Mouse (Mus musculus) ES-E14 (cell line): Measurements from ENCODE around the gene Rps6. TPM values are rescaled to one million over a fixed set of nuclear protein-coding genes. Genes with fewer than 3 reads are reported as not detected.
"Not testable (repeated sequence)": the region's sequence is repeated elsewhere in the genome, so short reads cannot be mapped to it uniquely, and the experiment has no call there.

Experiments used
- DNase-seq: peaks from one replicate; pipeline ENCODE4 v3.0.0-alpha.2; 2013; ENCODE audit warnings: low read depth, low spot score
- H3K27ac ChIP-seq: 2 replicates; pipeline ENCODE4 v1.5.1; 2012; ENCODE audit warnings: low read depth, mild to moderate bottlenecking, low read length, moderate library complexity, mixed read lengths; ENCODE audit not compliant: poor library complexity, insufficient read depth, severe bottlenecking
- H3K36me3 ChIP-seq: 2 replicates; pipeline ENCODE4 v1.6.1; 2012; ENCODE audit warnings: mild to moderate bottlenecking, low read length, moderate library complexity, mixed read lengths; ENCODE audit not compliant: control insufficient read depth, poor library complexity, insufficient read depth, severe bottlenecking
- H3K4me1 ChIP-seq, 2 experiments: fragments of 150-350 bp in 1 of 2; sonication (generic) in 1 of 2; 2 replicates each; pipeline ENCODE4 v1.6.1; 2012; ENCODE audit warnings: low read length in 2 of 2, mild to moderate bottlenecking in 1 of 2, mixed read lengths in 1 of 2; ENCODE audit not compliant: control insufficient read depth in 2 of 2, insufficient read depth in 2 of 2, poor library complexity in 1 of 2
- H3K4me3 ChIP-seq, 2 experiments: fragments of 150-350 bp in 1 of 2; sonication (generic) in 1 of 2; 2 replicates each; pipeline ENCODE4 v1.5.1; 2012; ENCODE audit warnings: low read length in 2 of 2, low read depth in 1 of 2, mild to moderate bottlenecking in 1 of 2, mixed read lengths in 1 of 2; ENCODE audit not compliant: insufficient read depth in 1 of 2, poor library complexity in 1 of 2, severe bottlenecking in 1 of 2
- H3K9ac ChIP-seq: 2 replicates; pipeline ENCODE4 v1.6.1; 2012; ENCODE audit warnings: low read depth, mild to moderate bottlenecking, low read length, mixed read lengths; ENCODE audit not compliant: poor library complexity, insufficient read depth, severe bottlenecking
- H3K9me3 ChIP-seq: fragments of 150-350 bp; sonication (generic); 2 replicates; pipeline ENCODE4 v1.6.1; 2012; ENCODE audit warnings: low read depth, mild to moderate bottlenecking, low read length; ENCODE audit not compliant: control insufficient read depth, insufficient read depth
- CHD2 ChIP-seq: IDR thresholded peaks from 2 replicates; pipeline ENCODE4 v1.6.1; 2014; ENCODE audit warnings: mild to moderate bottlenecking, low read depth, low read length, inconsistent platforms
- HCFC1 ChIP-seq: IDR thresholded peaks from 2 replicates; pipeline ENCODE4 v1.6.1; 2012; ENCODE audit warnings: low read length, inconsistent platforms, borderline replicate concordance; ENCODE audit not compliant: insufficient read depth
- MAFK ChIP-seq: IDR thresholded peaks from 2 replicates; pipeline ENCODE4 v1.6.1; 2014; ENCODE audit warnings: mild to moderate bottlenecking, low read depth, low read length, inconsistent platforms; ENCODE audit not compliant: insufficient read depth
- ZC3H11A ChIP-seq: IDR thresholded peaks from 2 replicates; pipeline ENCODE4 v1.6.1; 2012; ENCODE audit warnings: low read depth, mild to moderate bottlenecking, inconsistent platforms, low read length, borderline replicate concordance
- ZNF384 ChIP-seq: IDR thresholded peaks from 2 replicates; pipeline ENCODE4 v1.6.1; 2012; ENCODE audit warnings: low read depth, low read length, inconsistent platforms
- in situ Hi-C, 2 experiments: fragments of 600-800 bp; cut with MboI; formaldehyde crosslinking; loops; one replicate each; pipeline ENCODE4 v1.15.1; 2025; ENCODE audit warnings: low sequenced_read_pairs in 2 of 2, inconsistent platforms in 1 of 2; ENCODE audit not compliant: unreplicated experiment in 2 of 2
- total RNA-seq: library from RNA; depleted of rRNA; stranded (reverse); fragments of 300-350 nt; gene quantifications from 2 replicates; pipeline ENCODE4 v1.2.3, GENCODE M21; 2012

Rps6 gene
- total RNA-seq, 1 experiment, result 2,264 TPM

DNA sequence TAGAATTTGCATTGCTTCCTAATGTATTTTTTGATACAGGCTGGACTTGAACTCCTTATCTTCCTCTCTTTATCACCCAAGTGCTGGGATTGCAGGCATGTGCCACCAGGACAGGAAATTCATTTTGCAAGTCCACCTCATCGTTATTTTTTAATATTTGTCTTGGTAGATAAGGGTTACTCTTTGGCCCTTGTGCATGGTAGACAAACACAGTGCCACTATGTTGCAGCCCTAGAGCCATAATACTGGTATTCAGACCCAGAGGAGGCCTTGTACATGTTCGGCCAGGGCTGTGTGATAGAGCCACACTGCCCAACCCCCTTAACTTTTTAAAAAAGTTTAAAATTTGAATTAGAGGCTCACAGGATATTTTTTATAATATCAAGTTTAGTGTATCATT, 10.0 kb downstream of the Rps6 start:
- no peak overlapping the region for H3K4me3 ChIP-seq
- H3K36me3 ChIP-seq, result peaks cover 5% of the 10 kb centered on the region; the same call in 1 of the 2 replicates
- H3K9me3 ChIP-seq, result no peaks in the 10 kb centered on the region
- in situ Hi-C loops, result no loop called here
- H3K4me1 ChIP-seq, result no peaks in the 10 kb centered on the region
- H3K27ac ChIP-seq, result no peak overlapping the region
- H3K9ac ChIP-seq, result no peak overlapping the region
- TF ChIP-seq MAFK, result no peak
- TF ChIP-seq ZNF384, result no peak
- no peak for TF ChIP-seq HCFC1
- no peak for TF ChIP-seq ZC3H11A
- no peak for TF ChIP-seq CHD2
- DNase-seq, result no peak

DNA sequence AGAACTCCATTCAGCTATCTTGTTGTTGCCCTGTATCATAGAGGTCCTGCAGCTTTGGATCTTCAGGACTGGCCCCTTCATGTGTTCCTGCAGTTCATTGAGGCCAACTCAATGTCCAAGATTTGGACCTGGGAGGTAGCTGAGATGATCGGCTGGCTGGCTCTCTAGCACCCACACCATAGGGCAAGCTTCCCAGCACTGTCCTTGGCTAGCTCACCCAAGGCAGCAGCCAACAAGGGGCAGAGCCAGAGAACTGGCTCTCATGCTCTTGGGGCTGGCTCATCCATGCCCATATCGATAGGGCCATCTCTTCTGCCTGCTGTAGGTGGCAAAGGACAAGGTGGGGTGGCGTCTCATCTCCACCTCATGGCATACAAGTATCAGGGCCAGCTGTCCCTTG, 11.8 kb downstream of the Rps6 start:
- in situ Hi-C loops, result no loop called here
- Histone ChIP-seq H3K4me1 (no peaks in the 10 kb centered on the region), H3K36me3 (peaks cover 5% of the 10 kb centered on the region; the same call in 1 of the 2 replicates), H3K9ac (no peak overlapping the region), H3K9me3 (no peaks in the 10 kb centered on the region), H3K27ac (no peak overlapping the region), H3K4me3 (no peak overlapping the region)
- DNase-seq, result no peak
- TF ChIP-seq HCFC1 (no peak), CHD2 (no peak), ZNF384 (no peak), ZC3H11A (no peak), MAFK (no peak)

DNA sequence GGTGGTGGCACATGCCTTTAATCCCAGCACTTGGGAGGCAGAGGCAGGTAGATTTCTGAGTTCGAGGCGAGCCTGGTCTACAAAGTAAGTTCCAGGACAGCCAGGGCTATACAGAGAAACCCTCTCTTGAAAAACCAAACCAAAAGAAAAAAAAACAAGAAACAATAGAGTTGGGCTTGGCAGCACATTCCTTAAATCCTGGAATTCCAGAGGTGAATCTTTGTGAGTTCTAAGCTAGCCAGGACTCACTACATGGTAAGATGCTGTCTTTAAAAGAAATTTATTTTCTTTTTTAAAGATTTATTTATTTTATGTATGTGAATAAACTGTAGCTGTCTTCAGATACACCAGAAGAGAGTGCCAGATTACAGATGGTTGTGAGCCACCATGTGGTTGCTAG, 16.1 kb downstream of the Rps6 start:
- H3K9me3 ChIP-seq, H3K4me3 ChIP-seq, H3K4me1 ChIP-seq, H3K27ac ChIP-seq, DNase-seq, H3K9ac ChIP-seq, in situ Hi-C loops: not testable (repeated sequence)
- H3K36me3 ChIP-seq, result peaks cover 12% of the 10 kb centered on the region

DNA sequence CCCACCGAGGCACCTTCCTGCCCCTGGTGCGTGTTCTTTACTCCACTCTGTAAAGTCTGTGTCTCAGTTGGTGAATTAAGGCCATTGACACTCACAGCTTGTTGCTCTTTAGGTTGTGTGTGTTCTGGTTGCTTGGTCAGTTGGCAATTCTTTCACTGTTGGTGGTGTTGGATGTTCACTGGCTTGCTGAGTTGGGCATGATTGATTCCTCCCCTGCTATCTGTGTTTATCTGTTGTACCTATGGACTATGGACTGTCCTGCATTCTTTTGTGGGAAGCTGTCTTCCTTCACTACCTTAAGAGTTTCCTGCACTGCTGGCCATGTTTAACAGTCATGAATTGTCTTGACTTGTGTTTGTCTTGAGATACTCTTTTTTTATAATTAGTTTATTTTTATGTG, 25.3 kb downstream of the Rps6 start:
- no peak overlapping the region for H3K27ac ChIP-seq
- TF ChIP-seq HCFC1 (no peak), ZNF384 (no peak), ZC3H11A (no peak), CHD2 (no peak), MAFK (no peak)
- peaks cover 9% of the 10 kb centered on the region for H3K36me3 ChIP-seq
- H3K9me3 ChIP-seq, result no peaks in the 10 kb centered on the region
- H3K4me3 ChIP-seq, result no peak overlapping the region
- H3K4me1 ChIP-seq, result no peaks in the 10 kb centered on the region
- in situ Hi-C loops, result no loop called here
- no peak overlapping the region for H3K9ac ChIP-seq
- DNase-seq, result no peak

DNA sequence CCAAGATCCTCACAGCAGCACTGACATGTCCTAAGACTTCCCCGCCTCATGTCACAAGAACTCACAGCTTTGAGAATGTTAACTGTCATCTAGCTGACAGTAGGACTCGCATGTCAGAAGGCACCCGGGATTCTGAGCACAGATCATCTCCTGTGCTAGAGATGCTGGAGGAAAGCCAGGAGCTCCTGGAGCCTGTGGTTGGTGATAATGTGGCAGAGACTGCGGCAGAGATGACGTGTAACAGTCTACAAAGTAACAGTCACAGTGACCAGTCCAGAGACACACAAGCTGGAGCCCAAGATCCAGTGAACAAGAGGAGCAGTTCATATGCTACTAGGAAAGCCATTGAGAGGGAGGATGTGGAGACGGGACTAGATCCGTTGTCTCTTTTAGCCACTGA, 32.1 kb downstream of the Rps6 start:
- no peak for TF ChIP-seq ZC3H11A
- TF ChIP-seq HCFC1, result no peak
- TF ChIP-seq CHD2, result no peak
- no peak for TF ChIP-seq ZNF384
- TF ChIP-seq MAFK, result no peak
- Histone ChIP-seq H3K4me1 (no peaks in the 10 kb centered on the region), H3K9me3 (no peaks in the 10 kb centered on the region), H3K36me3 (peaks cover 12% of the 10 kb centered on the region), H3K4me3 (no peak overlapping the region), H3K27ac (no peak overlapping the region), H3K9ac (no peak overlapping the region)
- in situ Hi-C loops, result no loop called here
- no peak for DNase-seq
